Mouse (Mus musculus) kidney, embryonic 14.5 days (tissue): ENCODE measurements around the gene Syf2. TPM values are rescaled to one million over a fixed set of nuclear protein-coding genes. Genes with fewer than 3 reads are reported as not detected.

Source experiments
- ATAC-seq: fragments of 200-750 bp; cut with Nextera tagmentation; 2 replicates; pipeline ENCODE4 v1.8.0; 2017; ENCODE audit warnings: moderate number of reproducible peaks, mild to moderate bottlenecking, moderate TSS enrichment, moderate library complexity; ENCODE audit not compliant: low FRiP score, low TSS enrichment
- H3K27ac ChIP-seq: fragments of 300-500 bp; sonication (generic); 2 replicates; pipeline ENCODE4 v1.5.1; 2014; ENCODE audit warnings: low read depth, mild to moderate bottlenecking, low read length, moderate library complexity, mixed read lengths
- H3K27me3 ChIP-seq: fragments of 300-500 bp; sonication (generic); 2 replicates; pipeline ENCODE4 v1.6.1; 2014; ENCODE audit warnings: mild to moderate bottlenecking, low read length; ENCODE audit not compliant: control insufficient read depth, insufficient read depth
- H3K36me3 ChIP-seq: fragments of 300-500 bp; sonication (generic); 2 replicates; pipeline ENCODE4 v1.6.1; 2014; ENCODE audit warnings: low read length, mixed read lengths; ENCODE audit not compliant: control insufficient read depth, insufficient read depth
- H3K4me1 ChIP-seq: fragments of 300-500 bp; sonication (generic); 2 replicates; pipeline ENCODE4 v1.6.1; 2014; ENCODE audit warnings: low read length, mixed read lengths; ENCODE audit not compliant: control insufficient read depth, insufficient read depth
- H3K4me2 ChIP-seq: fragments of 300-500 bp; sonication (generic); replicated peaks from 2 replicates; pipeline ENCODE4 v1.6.1; 2014; ENCODE audit warnings: low read depth, mild to moderate bottlenecking, low read length
- H3K4me3 ChIP-seq: fragments of 300-500 bp; sonication (generic); 2 replicates; pipeline ENCODE4 v1.5.1; 2014; ENCODE audit warnings: mild to moderate bottlenecking, low read length
- H3K9ac ChIP-seq: fragments of 300-500 bp; sonication (generic); 2 replicates; pipeline ENCODE4 v1.6.1; 2014; ENCODE audit warnings: low read depth, mild to moderate bottlenecking, low read length, moderate library complexity
- H3K9me3 ChIP-seq: fragments of 300-500 bp; sonication (generic); 2 replicates; pipeline ENCODE4 v1.6.1; 2016; ENCODE audit warnings: low read length; ENCODE audit not compliant: control insufficient read depth
- WGBS: fragments of 180-500 bp; shearing (Covaris S2); extraction: QIAGEN DNeasy Blood & Tissue Kit; methylation state at CpG from one replicate; pipeline ENCODE4 v1.1.7; 2014; 5-methylcytosine and 5-hydroxymethylcytosine counted together
- polyA plus RNA-seq: library from polyadenylated mRNA; unstranded; fragments of >200 nt; fragmentation: Nextera tagmentation; extraction: Ambion mirVana; gene quantifications from 2 replicates; pipeline ENCODE4 v1.2.1, GENCODE M21; 2014

The Syf2 gene
- polyA plus RNA-seq, 1 experiment from 2014 or later: 77.3 TPM

- Histone ChIP-seq H3K27me3 (no peaks in the 10 kb centered on the region; the same call in 1 of the 2 replicates), H3K4me1 (peaks cover 6% of the 10 kb centered on the region; the same call in 1 of the 2 replicates), H3K9me3 (no peaks in the 10 kb centered on the region), H3K36me3 (no peaks in the 10 kb centered on the region), H3K27ac (no peak overlapping the region), H3K4me3 (no peak overlapping the region), H3K9ac (no peak overlapping the region), H3K4me2 (no peak overlapping the region)
- ATAC-seq: no peak
- WGBS: 93% methylated on average over 2 of the region's 2 CpGs
Measured at GRCm38 (mm10) chr4:134955196-134955595, 24.5 kb downstream of the Syf2 start.

DNA sequence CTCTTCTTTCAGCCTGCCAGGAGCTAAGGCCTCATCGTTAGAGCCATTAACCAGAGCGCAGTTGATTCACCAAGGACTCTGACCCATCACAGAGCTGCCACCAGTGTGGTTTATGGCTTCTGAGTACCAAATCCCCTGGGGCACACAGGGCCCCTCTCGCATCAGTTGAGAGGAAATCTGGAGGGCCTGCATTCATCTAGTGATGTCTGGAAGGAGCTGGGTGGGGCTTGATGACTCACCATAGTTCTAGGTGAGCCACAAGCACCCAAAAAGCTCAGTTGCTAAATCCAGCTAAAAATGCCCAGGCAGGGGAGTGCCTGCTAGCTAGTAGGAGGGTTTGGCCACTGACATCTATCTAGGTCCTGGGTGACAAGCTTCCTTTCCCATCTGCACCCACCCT, 25.1 kb downstream of the Syf2 start:
- Histone ChIP-seq H3K9me3 (no peaks in the 10 kb centered on the region), H3K27me3 (no peaks in the 10 kb centered on the region; the same call in 1 of the 2 replicates)
- 48% methylated on average over 3 of the region's 3 CpGs for WGBS

GRCm38 (mm10) chr4:134956328-134956727, 25.6 kb downstream of the Syf2 start:
- 21% methylated on average over 3 of the region's 3 CpGs for WGBS
- ATAC-seq: peak; percentile 47; the same call in 1 of the 2 replicates

More for the DNA sequence above, 25.1 kb downstream of the Syf2 start:
- Histone ChIP-seq H3K36me3 (no peaks in the 10 kb centered on the region), H3K4me1 (peaks cover 6% of the 10 kb centered on the region; the same call in 1 of the 2 replicates), H3K4me3 (no peak overlapping the region), H3K4me2 (no peak overlapping the region), H3K9ac (no peak overlapping the region), H3K27ac (no peak overlapping the region)
- ATAC-seq: no peak

GRCm38 (mm10) chr4:134963021-134963776, 32.5 kb downstream of the Syf2 start:
- H3K4me3 ChIP-seq: 0 out of 2 replicates have a peak overlapping the region, but pooled peaks have one; percentile 1
- H3K9me3 ChIP-seq: no peaks in the 10 kb centered on the region
- H3K9ac ChIP-seq: no peak overlapping the region
- H3K27ac ChIP-seq: no peak overlapping the region
- no peaks in the 10 kb centered on the region for H3K36me3 ChIP-seq
- H3K27me3 ChIP-seq: no peaks in the 10 kb centered on the region; the same call in 1 of the 2 replicates
- WGBS: 17% methylated on average over 18 of the region's 19 CpGs
- 0 out of 2 replicates have a peak, but pooled peaks cover 1% of the 10 kb centered on the region for H3K4me1 ChIP-seq
- ATAC-seq: peak; percentile 43; the same call in 1 of the 2 replicates
- H3K4me2 ChIP-seq: peak overlapping the region; percentile 23

More at GRCm38 (mm10) chr4:134956328-134956727, 25.6 kb downstream of the Syf2 start:
- no peak overlapping the region for H3K27ac ChIP-seq
- no peaks in the 10 kb centered on the region; the same call in 1 of the 2 replicates for H3K27me3 ChIP-seq
- no peak overlapping the region for H3K4me2 ChIP-seq
- no peak overlapping the region for H3K4me3 ChIP-seq
- peaks cover 6% of the 10 kb centered on the region; the same call in 1 of the 2 replicates for H3K4me1 ChIP-seq
- no peaks in the 10 kb centered on the region for H3K9me3 ChIP-seq
- H3K9ac ChIP-seq: no peak overlapping the region
- H3K36me3 ChIP-seq: no peaks in the 10 kb centered on the region

- 68% methylated on average over 20 of the region's 20 CpGs for WGBS
- H3K4me1 ChIP-seq: 0 out of 2 replicates have a peak, but pooled peaks cover 3% of the 10 kb centered on the region
- H3K9ac ChIP-seq: no peak overlapping the region
- H3K36me3 ChIP-seq: no peaks in the 10 kb centered on the region
- peak; percentile 32; the same call in 1 of the 2 replicates for ATAC-seq
- H3K27me3 ChIP-seq: no peaks in the 10 kb centered on the region
- no peaks in the 10 kb centered on the region; the same call in 1 of the 2 replicates for H3K9me3 ChIP-seq
- H3K4me3 ChIP-seq: no peak overlapping the region
- H3K27ac ChIP-seq: no peak overlapping the region
- no peak overlapping the region for H3K4me2 ChIP-seq
Measured at GRCm38 (mm10) chr4:134967887-134968604, 37.3 kb downstream of the Syf2 start.

DNA sequence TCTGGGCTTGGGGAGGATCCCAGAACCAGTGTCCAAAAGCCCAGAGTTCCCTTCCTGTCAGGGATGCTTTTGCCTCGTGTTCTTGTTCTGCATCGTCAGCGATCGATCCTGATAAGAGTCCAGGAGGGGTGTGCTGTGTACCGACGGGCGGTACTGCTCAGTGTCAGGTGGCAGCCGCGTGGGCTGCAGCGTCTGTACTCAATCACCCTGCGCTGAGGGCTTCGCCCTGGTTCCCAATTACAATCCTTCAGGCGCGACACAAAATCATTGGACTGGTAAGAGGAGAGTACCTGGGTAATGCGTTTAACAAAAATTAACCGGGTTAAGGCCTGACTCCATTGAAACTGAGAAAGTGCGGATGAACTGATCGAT, 37.9 kb downstream of the Syf2 start:
- Histone ChIP-seq H3K4me2 (no peak overlapping the region), H3K27ac (no peak overlapping the region), H3K9ac (no peak overlapping the region), H3K36me3 (no peaks in the 10 kb centered on the region), H3K4me1 (0 out of 2 replicates have a peak, but pooled peaks cover 3% of the 10 kb centered on the region), H3K9me3 (no peaks in the 10 kb centered on the region; the same call in 1 of the 2 replicates), H3K4me3 (no peak overlapping the region), H3K27me3 (no peaks in the 10 kb centered on the region)
- WGBS: 49% methylated on average over 18 of the region's 18 CpGs
- ATAC-seq: peak; percentile 62; the same call in 1 of the 2 replicates

DNA sequence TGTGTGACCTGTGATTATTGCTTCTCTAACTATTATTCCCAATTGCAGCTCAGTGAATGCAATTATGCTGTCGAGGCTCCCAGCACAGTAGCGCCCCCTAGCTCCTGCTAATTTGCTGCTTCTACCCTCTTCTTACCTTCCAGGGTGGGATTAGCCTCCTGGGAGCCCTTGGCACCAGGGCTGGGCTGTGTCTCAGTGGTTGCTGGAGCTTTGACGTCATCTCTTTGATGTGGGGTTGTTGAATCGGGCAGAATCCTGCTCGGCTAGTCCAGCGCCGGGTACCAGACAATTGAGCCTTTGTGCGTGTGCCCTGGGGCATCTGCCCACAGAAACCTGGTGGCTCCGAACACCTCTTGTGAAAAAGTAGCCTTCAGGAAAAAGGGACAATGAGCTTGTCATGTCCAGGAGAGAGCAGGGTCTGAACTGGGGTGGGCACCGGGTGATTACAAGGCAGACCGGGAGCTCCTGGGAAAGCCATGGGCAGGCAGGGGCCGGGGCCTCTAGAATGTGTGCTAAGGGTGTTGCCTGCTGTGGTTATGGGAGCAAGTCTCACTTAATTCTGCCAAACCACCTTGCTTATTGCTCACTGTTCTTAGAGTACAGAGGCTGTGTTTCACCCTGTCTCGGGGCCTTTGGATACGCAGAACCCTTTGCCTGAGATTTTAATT, 44.7 kb downstream of the Syf2 start:
- Histone ChIP-seq H3K4me3 (no peak overlapping the region), H3K4me2 (no peak overlapping the region), H3K27me3 (no peaks in the 10 kb centered on the region), H3K9ac (no peak overlapping the region), H3K36me3 (no peaks in the 10 kb centered on the region), H3K9me3 (no peaks in the 10 kb centered on the region; the same call in 1 of the 2 replicates), H3K4me1 (no peaks in the 10 kb centered on the region), H3K27ac (0 out of 2 replicates have a peak overlapping the region, but pooled peaks have one; percentile 13)
- ATAC-seq: 0 out of 2 replicates have a peak, but pooled peaks have one; percentile 43
- WGBS: 32% methylated on average over 14 of the region's 14 CpGs

- 94% methylated on average over 4 of the region's 4 CpGs for WGBS
Measured at GRCm38 (mm10) chr4:134975929-134976308, 45.2 kb downstream of the Syf2 start.

More at GRCm38 (mm10) chr4:134975929-134976308, 45.2 kb downstream of the Syf2 start:
- no peak for ATAC-seq
- H3K4me3 ChIP-seq: no peak overlapping the region
- no peaks in the 10 kb centered on the region; the same call in 1 of the 2 replicates for H3K9me3 ChIP-seq
- H3K27ac ChIP-seq: no peak overlapping the region
- H3K9ac ChIP-seq: no peak overlapping the region
- H3K36me3 ChIP-seq: no peaks in the 10 kb centered on the region
- H3K4me2 ChIP-seq: no peak overlapping the region
- no peaks in the 10 kb centered on the region for H3K4me1 ChIP-seq
- H3K27me3 ChIP-seq: no peaks in the 10 kb centered on the region
